Mouse (Mus musculus): ENCODE data around the gene Olfr982.

GRCm38 (mm10) chr9:40116645-40117286, 43.1 kb downstream of the Olfr982 start:
- TF ChIP-seq POLR2A (IDR thresholded peaks at IDR 0.05; ENCODE audit: control insufficient read depth, extremely low read depth, insufficient read depth, low read length, poor library complexity): no peak
- TF ChIP-seq CTCF (IDR thresholded peaks at IDR 0.05; ENCODE audit: borderline replicate concordance, control insufficient read depth, extremely low read depth, insufficient read depth, low read length, poor library complexity): no peak

Measured in thymus, adult 2 months (tissue).